Mouse (Mus musculus): ENCODE results near the gene Cd5.

The Cd5 gene

GRCm38 (mm10) chr19:10707087-10707875 lies 31.5 kb downstream of the Cd5 start:
- in situ Hi-C loops (cut with MboI, MseI) = no loop called here

- in situ Hi-C loops (cut with MboI, MseI) = no loop called here
Observed at GRCm38 (mm10) chr19:10703470-10703869, 35.3 kb downstream of the Cd5 start.

GRCm38 (mm10) chr19:10702125-10702524 lies 36.7 kb downstream of the Cd5 start:
- in situ Hi-C loops (cut with MboI, MseI) = no loop called here

- in situ Hi-C loops (cut with MboI, MseI) = no loop called here
Observed at GRCm38 (mm10) chr19:10701013-10701726, 37.6 kb downstream of the Cd5 start.

GRCm38 (mm10) chr19:10699851-10700250 lies 39.0 kb downstream of the Cd5 start:
- in situ Hi-C loops (cut with MboI, MseI) = no loop called here

- in situ Hi-C loops (cut with MboI, MseI) = no loop called here
Observed at GRCm38 (mm10) chr19:10698131-10698991, 40.4 kb downstream of the Cd5 start.

GRCm38 (mm10) chr19:10695801-10696200 lies 43.0 kb downstream of the Cd5 start:
- in situ Hi-C loops (cut with MboI, MseI) = no loop called here

GRCm38 (mm10) chr19:10693926-10694682 lies 44.7 kb downstream of the Cd5 start:
- in situ Hi-C loops (cut with MboI, MseI) = no loop called here

GRCm38 (mm10) chr19:10692361-10692760 lies 46.4 kb downstream of the Cd5 start:
- in situ Hi-C loops (cut with MboI, MseI) = no loop called here

GRCm38 (mm10) chr19:10691660-10692059 lies 47.1 kb downstream of the Cd5 start:
- in situ Hi-C loops (cut with MboI, MseI) = no loop called here

GRCm38 (mm10) chr19:10691121-10691520 lies 47.7 kb downstream of the Cd5 start:
- in situ Hi-C loops (cut with MboI, MseI) = no loop called here

GRCm38 (mm10) chr19:10690336-10690735 lies 48.5 kb downstream of the Cd5 start:
- in situ Hi-C loops (cut with MboI, MseI) = no loop called here

- in situ Hi-C loops (cut with MboI, MseI) = no loop called here
Observed at GRCm38 (mm10) chr19:10689470-10690166, 49.2 kb downstream of the Cd5 start.

GRCm38 (mm10) chr19:10688537-10689352 lies 50.1 kb downstream of the Cd5 start, which contains the start of gene Vps37c:
Gene Vps37c, plus strand, starts transcription at chr19:10688735.
- in situ Hi-C loops (cut with MboI, MseI) = no loop called here

GRCm38 (mm10) chr19:10685727-10686126 lies 53.1 kb downstream of the Cd5 start:
- in situ Hi-C loops (cut with MboI, MseI) = no loop called here

GRCm38 (mm10) chr19:10685081-10685480 lies 53.7 kb downstream of the Cd5 start:
- in situ Hi-C loops (cut with MboI, MseI) = no loop called here

- in situ Hi-C loops (cut with MboI, MseI) = no loop called here
Observed at GRCm38 (mm10) chr19:10681571-10681970, 57.2 kb downstream of the Cd5 start.

- in situ Hi-C loops (cut with MboI, MseI) = no loop called here
Observed at GRCm38 (mm10) chr19:10678772-10679067, 60.1 kb downstream of the Cd5 start.

- in situ Hi-C loops (cut with MboI, MseI) = no loop called here
Observed at GRCm38 (mm10) chr19:10677915-10678771, 60.7 kb downstream of the Cd5 start, which contains the start of gene Pga5. Gene Pga5, minus strand, starts transcription at chr19:10678071.

All from regulatory T cell (primary cell).